ENCODE assay signal across 10 mouse cellular contexts in the genomic region with DNA sequence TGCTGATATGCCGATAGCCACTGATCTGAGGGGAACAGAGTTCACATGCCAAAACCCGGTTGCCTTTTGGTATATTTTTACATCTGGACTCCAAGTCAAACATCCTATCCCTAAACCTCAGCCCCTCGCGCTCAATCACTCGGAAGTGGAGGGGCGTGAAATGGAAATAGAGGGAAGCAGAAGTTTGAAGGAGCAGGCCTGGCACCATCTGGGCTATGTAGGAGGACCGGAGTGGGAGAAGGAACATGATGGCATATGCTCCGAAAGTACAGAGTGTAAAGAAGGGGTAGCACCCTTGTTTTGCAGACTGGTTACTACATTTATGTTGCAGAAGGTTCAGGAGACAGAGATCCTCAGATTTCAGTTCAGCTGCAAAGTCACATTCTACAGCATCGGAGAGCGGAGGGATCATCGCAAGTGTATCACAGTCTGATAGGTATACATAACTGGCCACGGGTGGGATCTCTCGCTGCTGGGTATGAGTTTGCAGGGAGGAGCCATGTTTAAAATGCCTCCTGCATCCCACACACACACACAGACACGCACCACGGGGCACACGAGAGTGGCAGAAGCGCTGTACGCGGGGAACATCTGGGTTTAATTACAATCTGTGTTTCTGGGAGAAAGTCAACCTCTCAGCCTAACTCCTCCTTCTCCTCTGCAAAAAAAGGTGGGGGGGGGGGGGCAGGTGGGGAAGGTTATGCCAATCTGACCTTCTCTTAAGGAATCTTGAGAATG.
DNase-seq lines count a peak whose midpoint lies in the region; ATAC-seq lines count a peak whose summit lies in the region.
"Had no signal": no experiment of that assay in that cellular context is flagged by ENCODE, and none has a peak within 500 bp of the region (broad histone marks: within the 10 kb centered on the region; RNA-seq: fewer than 3 reads in every experiment).

No protein-coding gene starts in this region.

- no peaks in the 10 kb centered on the region for H3K36me3 ChIP-seq in neural tube, embryonic 11.5 days (ENCODE audit: control insufficient read depth, insufficient read depth, low read length)
- H3K36me3 ChIP-seq in neural tube, embryonic 15.5 days = no peaks in the 10 kb centered on the region
- H3K36me3 ChIP-seq in heart, embryonic 10.5 days = no peaks in the 10 kb centered on the region
- H3K36me3 ChIP-seq: forebrain, embryonic 15.5 days had no signal

- H3K9ac ChIP-seq in neural tube, embryonic 11.5 days (ENCODE audit: low read length) = no peak overlapping the region
- H3K9ac ChIP-seq in neural tube, embryonic 15.5 days (replicated peaks) = no peak overlapping the region
- H3K9ac ChIP-seq: forebrain, embryonic 15.5 days had no signal

- intact Hi-C loops in left cerebral cortex, postnatal 10 days (cut with DNase I) = loop anchor here (5.0 kb wide), 1 partner anchor 105 kb away; a partner anchor contains a TSS
- intact Hi-C loops in heart, postnatal 14 days (cut with DNase I) = no loop called here

- no peaks in the 10 kb centered on the region for H3K9me3 ChIP-seq in neural tube, embryonic 11.5 days (ENCODE audit: control insufficient read depth, low read length)
- H3K9me3 ChIP-seq in neural tube, embryonic 15.5 days (replicated peaks) = no peaks in the 10 kb centered on the region
- no peaks in the 10 kb centered on the region for H3K9me3 ChIP-seq in heart, embryonic 10.5 days
- H3K9me3 ChIP-seq: forebrain, embryonic 15.5 days had no signal

- peak; percentile 25 for DNase-seq in neural tube, embryonic 11.5 days (ENCODE audit: low spot score)
- DNase-seq in frontal cortex, postnatal 25 days (ENCODE audit: low spot score in 2 of 2) = peak; percentile 38 to 54
- DNase-seq in left cerebral cortex, postnatal 10 days (ENCODE audit: extremely low spot score in 1 of 2, low spot score in 2 of 2) = peak; percentile 36 to 38
- DNase-seq in telencephalon, adult 2 months (ENCODE audit: low read depth, low spot score) = peak; percentile 90
- no peak for DNase-seq in cerebellum, postnatal 25 days
- DNase-seq in heart, postnatal 14 days = no peak
- DNase-seq in heart, embryonic 10.5 days (ENCODE audit: low spot score) = no peak
- DNase-seq: lung, postnatal 36 days had no signal

- no peak for ATAC-seq in neural tube, embryonic 11.5 days (ENCODE audit: insufficient read depth, low FRiP score, low TSS enrichment)
- no peak for ATAC-seq in neural tube, embryonic 15.5 days (ENCODE audit: low FRiP score)
- ATAC-seq: forebrain, embryonic 15.5 days had no signal

- WGBS in neural tube, embryonic 11.5 days = 74% methylated on average over 19 of the region's 19 CpGs
- 84% methylated on average over 19 of the region's 19 CpGs for WGBS in neural tube, embryonic 15.5 days
- WGBS in heart, embryonic 10.5 days = 89% methylated on average over 19 of the region's 19 CpGs

- no peak overlapping the region for H3K4me2 ChIP-seq in neural tube, embryonic 11.5 days (ENCODE audit: low read depth)
- no peak overlapping the region for H3K4me2 ChIP-seq in neural tube, embryonic 15.5 days
- H3K4me2 ChIP-seq: forebrain, embryonic 15.5 days had no signal

- H3K4me3 ChIP-seq in neural tube, embryonic 11.5 days (ENCODE audit: low read depth, low read length) = no peak overlapping the region
- no peak overlapping the region for H3K4me3 ChIP-seq in neural tube, embryonic 15.5 days (replicated peaks)
- no peak overlapping the region for H3K4me3 ChIP-seq in heart, embryonic 10.5 days
- H3K4me3 ChIP-seq: forebrain, embryonic 15.5 days had no signal

- H3K4me1 ChIP-seq in neural tube, embryonic 11.5 days (ENCODE audit: control insufficient read depth, insufficient read depth, low read length) = no peaks in the 10 kb centered on the region
- H3K4me1 ChIP-seq in neural tube, embryonic 15.5 days = no peaks in the 10 kb centered on the region
- no peaks in the 10 kb centered on the region for H3K4me1 ChIP-seq in heart, embryonic 10.5 days
- H3K4me1 ChIP-seq: forebrain, embryonic 15.5 days had no signal

- no peak overlapping the region for H3K27ac ChIP-seq in neural tube, embryonic 11.5 days (ENCODE audit: low read depth, low read length)
- H3K27ac ChIP-seq in neural tube, embryonic 15.5 days (replicated peaks) = no peak overlapping the region
- H3K27ac ChIP-seq in heart, embryonic 10.5 days = no peak overlapping the region
- H3K27ac ChIP-seq: forebrain, embryonic 15.5 days had no signal

- no peaks in the 10 kb centered on the region for H3K27me3 ChIP-seq in neural tube, embryonic 11.5 days (ENCODE audit: control insufficient read depth, insufficient read depth, low read length)
- no peaks in the 10 kb centered on the region for H3K27me3 ChIP-seq in neural tube, embryonic 15.5 days (replicated peaks)
- no peaks in the 10 kb centered on the region for H3K27me3 ChIP-seq in heart, embryonic 10.5 days (ENCODE audit: insufficient read depth, poor library complexity, severe bottlenecking)
- H3K27me3 ChIP-seq: forebrain, embryonic 15.5 days had no signal

Comparison
In these comparisons a context has a peak if more than half of its experiments do, and no peak if none do; other contexts are left out.
1. DNase-seq: peak in neural tube, embryonic 11.5 days (single experiment), frontal cortex, postnatal 25 days (2 of 2), left cerebral cortex, postnatal 10 days (2 of 2) and telencephalon, adult 2 months (single experiment); none in cerebellum, postnatal 25 days (0 of 2), heart, postnatal 14 days (0 of 2) and heart, embryonic 10.5 days (single experiment).